27 mouse cellular contexts compared by ENCODE assay signal in the genomic region with DNA sequence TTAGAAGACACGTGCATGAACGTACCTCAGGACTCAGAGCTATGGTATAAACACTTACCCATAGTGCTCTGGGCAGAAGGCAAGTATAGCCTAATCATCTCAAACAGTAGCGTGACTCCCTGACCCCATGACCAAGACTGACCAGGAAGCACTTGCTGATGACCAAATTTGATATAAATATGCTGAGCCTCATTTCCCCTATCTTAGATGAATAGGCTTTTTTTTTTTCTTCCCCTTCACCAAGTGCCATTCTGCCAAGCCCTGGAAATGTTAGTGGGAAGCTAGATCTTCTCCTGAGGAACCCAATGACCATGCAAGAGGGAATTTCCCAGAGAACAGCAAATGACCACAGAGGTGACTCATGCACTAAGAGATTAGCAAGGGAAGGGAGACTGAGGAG. TPM values are rescaled to one million over a fixed set of nuclear protein-coding genes. Genes with fewer than 3 reads are reported as not detected.
A peak's percentile ranks its signal among the peaks of the same experiment; 100 is the strongest.
DNase-seq lines count a peak whose midpoint lies in the region; ATAC-seq and TF ChIP-seq lines count a peak whose summit lies in the region.
"Had no signal": no experiment of that assay in that cellular context is flagged by ENCODE, and none has a peak within 500 bp of the region (broad histone marks: within the 10 kb centered on the region; RNA-seq: fewer than 3 reads in every experiment).

No protein-coding gene starts in this region.

- H3K4me2 ChIP-seq in liver, postnatal 0 days (ENCODE audit: low read depth, low read length) = no peak overlapping the region
- H3K4me2 ChIP-seq: forebrain, embryonic 15.5 days; hindbrain, embryonic 15.5 days; limb, embryonic 13.5 days; lung, embryonic 14.5 days; midbrain, embryonic 13.5 days had no signal

- TF ChIP-seq POLR2A in thymus, adult 2 months (IDR thresholded peaks at IDR 0.05; ENCODE audit: control insufficient read depth, extremely low read depth, insufficient read depth, low read length, poor library complexity) = no peak

- H3K4me3 ChIP-seq in liver, postnatal 0 days (ENCODE audit: low read depth, low read length) = no peak overlapping the region
- H3K4me3 ChIP-seq in macrophage (ENCODE audit: inconsistent target) = no peak overlapping the region
- H3K4me3 ChIP-seq in thymus, adult 2 months (ENCODE audit: control insufficient read depth, insufficient read depth, low read length) = no peak overlapping the region
- H3K4me3 ChIP-seq: forebrain, embryonic 15.5 days; hindbrain, embryonic 10.5 days; hindbrain, embryonic 15.5 days; limb, embryonic 13.5 days; megakaryocyte, embryonic 14.5 days; midbrain, embryonic 13.5 days had no signal

- H3K9ac ChIP-seq in liver, postnatal 0 days (replicated peaks) = no peak overlapping the region
- H3K9ac ChIP-seq: forebrain, embryonic 15.5 days; hindbrain, embryonic 15.5 days; limb, embryonic 13.5 days; liver, embryonic 14.5 days; lung, embryonic 14.5 days; midbrain, embryonic 13.5 days had no signal

- H3K9me3 ChIP-seq in liver, postnatal 0 days (ENCODE audit: low read length) = no peaks in the 10 kb centered on the region
- H3K9me3 ChIP-seq: forebrain, embryonic 15.5 days; hindbrain, embryonic 10.5 days; hindbrain, embryonic 15.5 days; limb, embryonic 13.5 days; megakaryocyte, embryonic 14.5 days; midbrain, embryonic 13.5 days had no signal

- no peak for TF ChIP-seq EP300 in liver, postnatal 0 days (IDR thresholded peaks at IDR 0.05; ENCODE audit: low read depth)

- no peak overlapping the region for H3K27ac ChIP-seq in liver, postnatal 0 days (ENCODE audit: low read depth)
- H3K27ac ChIP-seq in macrophage = peak overlapping the region; percentile 98
- H3K27ac ChIP-seq in thymus, adult 2 months (ENCODE audit: control insufficient read depth, insufficient read depth, low read length) = no peak overlapping the region
- H3K27ac ChIP-seq: forebrain, embryonic 15.5 days; hindbrain, embryonic 10.5 days; hindbrain, embryonic 15.5 days; kidney, postnatal 0 days; limb, embryonic 13.5 days; liver, embryonic 14.5 days; midbrain, embryonic 13.5 days had no signal

- no peak for TF ChIP-seq CTCF in liver, postnatal 0 days (IDR thresholded peaks at IDR 0.05; ENCODE audit: low read depth)
- TF ChIP-seq CTCF in thymus, adult 2 months (IDR thresholded peaks at IDR 0.05; ENCODE audit: borderline replicate concordance, control insufficient read depth, extremely low read depth, insufficient read depth, low read length, poor library complexity) = no peak

- no peaks in the 10 kb centered on the region for H3K79me2 ChIP-seq in macrophage (ENCODE audit: inconsistent target)

- ATAC-seq in liver, postnatal 0 days = 0 out of 2 replicates have a peak, but pooled peaks have one; percentile 35
- ATAC-seq: forebrain, embryonic 15.5 days; inflammation-experienced regulatory T-cells, adult 6 months; midbrain, embryonic 13.5 days had no signal

- H3K4me1 ChIP-seq in liver, postnatal 0 days (ENCODE audit: insufficient read depth) = peaks cover 6% of the 10 kb centered on the region
- no peaks in the 10 kb centered on the region; the same call in 1 of the 2 replicates for H3K4me1 ChIP-seq in thymus, adult 2 months (replicated peaks; ENCODE audit: control insufficient read depth, insufficient read depth, low read length)
- H3K4me1 ChIP-seq: forebrain, embryonic 15.5 days had no signal

- DNase-seq in adrenal gland, adult 2 months = peak; percentile 12
- DNase-seq in adrenal gland, postnatal 10 days = no peak
- no peak for DNase-seq in liver, postnatal 0 days
- DNase-seq in liver = no peak
- DNase-seq in Muller cell, postnatal 12 days (ENCODE audit: inconsistent ontology term) = peak; percentile 66
- DNase-seq in gastrocnemius, adult 8-10 months (ENCODE audit: low spot score in 2 of 2) = no peak
- DNase-seq in thymus, adult 2 months = no peak
- DNase-seq: adrenal gland, postnatal 25 days; cerebellum, adult 18-20 months; cerebellum, postnatal 14 days; gastrocnemius, postnatal 36 days; heart, postnatal 14 days; kidney, adult 2 months; kidney, postnatal 4 days; lung, embryonic 14.5 days; lung, postnatal 36 days; thymus, postnatal 25 days had no signal

- no peaks in the 10 kb centered on the region for H3K36me3 ChIP-seq in liver, postnatal 0 days (replicated peaks; ENCODE audit: insufficient read depth, low read length)
- H3K36me3 ChIP-seq in macrophage (ENCODE audit: inconsistent target) = no peaks in the 10 kb centered on the region
- H3K36me3 ChIP-seq in thymus, adult 2 months (ENCODE audit: control insufficient read depth, insufficient read depth, low read length) = no peaks in the 10 kb centered on the region
- H3K36me3 ChIP-seq: forebrain, embryonic 15.5 days; hindbrain, embryonic 10.5 days; hindbrain, embryonic 15.5 days; limb, embryonic 13.5 days; midbrain, embryonic 13.5 days had no signal

- no peaks in the 10 kb centered on the region for H3K27me3 ChIP-seq in liver, postnatal 0 days (ENCODE audit: insufficient read depth, low read length)
- H3K27me3 ChIP-seq in thymus, adult 2 months (ENCODE audit: control insufficient read depth, insufficient read depth, low read length) = no peaks in the 10 kb centered on the region
- H3K27me3 ChIP-seq: forebrain, embryonic 15.5 days; hindbrain, embryonic 15.5 days; limb, embryonic 13.5 days; megakaryocyte, embryonic 14.5 days; midbrain, embryonic 13.5 days had no signal

- 54% methylated on average over 3 of the region's 3 CpGs for WGBS in liver, postnatal 0 days (ENCODE audit: insufficient replicate concordance)
- 46% methylated on average over 3 of the region's 3 CpGs for WGBS in macrophage (ENCODE audit: missing documents)
- 92% methylated on average over 3 of the region's 3 CpGs for WGBS in thymus, adult 2 months

RNA-seq across cellular contexts. Expression of gene Rapgef5, which starts 35.3 kb away (rescaled TPM):
- 10 to 100 TPM; 36.1 to 39.4 TPM for total RNA-seq in adrenal gland, adult 2 months (2021)
- 9.4 and 12.4 TPM in 2 replicates for polyA plus RNA-seq in adrenal gland, adult 2 months (2012; rRNA removed)
- total RNA-seq in adrenal gland, postnatal 10 days (2021) = 10 to 100 TPM; 38.4 to 39.5 TPM
- 2.1 and 2.2 TPM in 2 replicates for polyA plus RNA-seq in liver, postnatal 0 days (2015; fragmentation: Nextera tagmentation; extraction: Ambion mirVana)
- 100 to 1,000 TPM in 14 of 26 experiments, 10 to 100 TPM in 12; 49.3 to 536 (median 109) TPM for total RNA-seq in macrophage (2018; cell fraction: chromatin; rRNA removed)
- 10 to 100 TPM in 14 of 26 experiments, 1 to 10 TPM in 12; 6.0 to 33.5 (median 11.5) TPM for total RNA-seq in macrophage (2018; cell fraction: cytosol; rRNA removed)
- total RNA-seq in macrophage (2018; cell fraction: nucleus; rRNA removed) = 100 to 1,000 TPM in 4 of 26 experiments, 10 to 100 TPM in 22; 24.9 to 216 (median 55.4) TPM
- polyA plus RNA-seq in macrophage (2018) = 2.4 to 15.7 TPM (median 4.0 TPM) in 3 replicates
- 1 to 10 TPM; 2.5 to 4.2 (median 3.2) TPM for total RNA-seq in gastrocnemius, adult 8-10 months (2022)
- polyA plus RNA-seq in thymus, adult 2 months (2012; rRNA removed) = 5.2 and 5.6 TPM in 2 replicates

Comparison
In these comparisons a context has a peak if more than half of its experiments do, and no peak if none do; other contexts are left out.
1. DNase-seq: peak in adrenal gland, adult 2 months (single experiment) and Muller cell, postnatal 12 days (single experiment); none in adrenal gland, postnatal 10 days (single experiment), liver, postnatal 0 days (single experiment), liver (single experiment), gastrocnemius, adult 8-10 months (0 of 2) and thymus, adult 2 months (single experiment).